ENCODE assay signal across 19 mouse cellular contexts in the genomic region with DNA sequence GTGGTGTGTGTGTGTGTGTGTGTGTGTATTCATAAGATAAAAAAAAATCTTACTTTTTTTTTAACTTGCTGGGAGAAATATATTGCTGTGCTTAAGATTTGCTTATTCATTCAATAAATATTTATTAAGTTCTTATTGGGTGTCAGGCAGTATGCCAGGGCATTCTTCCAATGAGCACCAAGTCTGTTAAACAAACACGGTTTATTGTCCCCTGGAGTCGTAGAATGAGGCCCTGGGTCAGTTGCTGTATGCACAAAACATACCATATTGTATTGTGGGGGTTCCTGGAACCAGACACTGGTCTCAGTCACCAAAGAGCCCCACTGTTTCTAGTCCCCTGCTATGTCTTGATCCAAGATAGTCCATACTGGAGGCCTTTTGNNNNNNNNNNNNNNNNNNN.
A peak's percentile ranks its signal among the peaks of the same experiment; 100 is the strongest.
DNase-seq lines count a peak whose midpoint lies in the region; ATAC-seq and TF ChIP-seq lines count a peak whose summit lies in the region.
"Had no signal": no experiment of that assay in that cellular context is flagged by ENCODE, and none has a peak within 500 bp of the region (broad histone marks: within the 10 kb centered on the region; RNA-seq: fewer than 3 reads in every experiment).

No protein-coding gene starts in this region.

- H3K36me3 ChIP-seq in liver, adult 2 months (ENCODE audit: control insufficient read depth, insufficient read depth, low read length) = no peaks in the 10 kb centered on the region
- H3K36me3 ChIP-seq in liver, embryonic 12.5 days = no peaks in the 10 kb centered on the region
- no peaks in the 10 kb centered on the region for H3K36me3 ChIP-seq in lung, postnatal 0 days (ENCODE audit: insufficient read depth, low read length)
- no peaks in the 10 kb centered on the region for H3K36me3 ChIP-seq in stomach, postnatal 0 days (ENCODE audit: control insufficient read depth, insufficient read depth, low read length)
- H3K36me3 ChIP-seq in forebrain, embryonic 13.5 days (ENCODE audit: poor library complexity, severe bottlenecking) = no peaks in the 10 kb centered on the region
- H3K36me3 ChIP-seq: limb, embryonic 12.5 days; midbrain, embryonic 10.5 days; neural tube, embryonic 12.5 days had no signal

- H3K4me2 ChIP-seq in liver, embryonic 12.5 days = no peak overlapping the region
- H3K4me2 ChIP-seq in lung, postnatal 0 days (replicated peaks; ENCODE audit: low read depth, low read length) = no peak overlapping the region
- H3K4me2 ChIP-seq in stomach, postnatal 0 days (replicated peaks; ENCODE audit: low read depth) = no peak overlapping the region
- H3K4me2 ChIP-seq in forebrain, embryonic 13.5 days = no peak overlapping the region
- H3K4me2 ChIP-seq: limb, embryonic 12.5 days; neural tube, embryonic 12.5 days had no signal

- no peak for ATAC-seq in liver, embryonic 12.5 days
- no peak for ATAC-seq in lung, postnatal 0 days
- ATAC-seq in stomach, postnatal 0 days (ENCODE audit: low FRiP score, low TSS enrichment) = peak; percentile 75
- no peak for ATAC-seq in forebrain, embryonic 13.5 days
- ATAC-seq: inflammation-experienced regulatory T-cells, adult 6 months had no signal

- DNase-seq in gastrocnemius, postnatal 10 days = peak; percentile 18
- DNase-seq in gastrocnemius, postnatal 36 days = no peak
- peak; percentile 65 for DNase-seq in liver, adult 2 months (ENCODE audit: extremely low read depth, low read depth, low spot score)
- DNase-seq in lung, postnatal 0 days (ENCODE audit: low spot score) = peak; percentile 57
- DNase-seq in stomach, postnatal 0 days (ENCODE audit: low spot score) = peak; percentile 31
- no peak for DNase-seq in ovary, postnatal 14 days (ENCODE audit: low spot score)
- DNase-seq: adrenal gland, adult 8-10 months; cerebellum, adult 2 months; gastrocnemius, adult 2 months; heart, adult 18-20 months; right cerebral cortex, postnatal 25 days; thymus, postnatal 36 days had no signal

- H3K4me1 ChIP-seq in liver, adult 2 months (ENCODE audit: control insufficient read depth, insufficient read depth, low read length) = 0 out of 2 replicates have a peak, but pooled peaks cover 5% of the 10 kb centered on the region
- no peaks in the 10 kb centered on the region for H3K4me1 ChIP-seq in liver, embryonic 12.5 days
- H3K4me1 ChIP-seq in lung, postnatal 0 days (ENCODE audit: insufficient read depth, low read depth, low read length) = no peaks in the 10 kb centered on the region
- no peaks in the 10 kb centered on the region for H3K4me1 ChIP-seq in stomach, postnatal 0 days (replicated peaks; ENCODE audit: control insufficient read depth, insufficient read depth)
- no peaks in the 10 kb centered on the region for H3K4me1 ChIP-seq in forebrain, embryonic 13.5 days
- H3K4me1 ChIP-seq: neural tube, embryonic 12.5 days had no signal

- no peak for TF ChIP-seq POLR2A in liver, adult 2 months (IDR thresholded peaks at IDR 0.05; ENCODE audit: extremely low read depth, insufficient read depth, low read length)

- intact Hi-C loops in gastrocnemius, postnatal 36 days (cut with DNase I) = no loop called here

- H3K27ac ChIP-seq in liver, adult 2 months (replicated peaks; ENCODE audit: insufficient read depth, low read depth, low read length) = no peak overlapping the region
- no peak overlapping the region for H3K27ac ChIP-seq in liver, embryonic 12.5 days
- H3K27ac ChIP-seq in lung, postnatal 0 days (ENCODE audit: low read length) = no peak overlapping the region
- H3K27ac ChIP-seq in stomach, postnatal 0 days (replicated peaks) = no peak overlapping the region
- no peak overlapping the region for H3K27ac ChIP-seq in forebrain, embryonic 13.5 days
- H3K27ac ChIP-seq: gastrocnemius, adult 2 months; limb, embryonic 12.5 days; midbrain, embryonic 10.5 days; neural tube, embryonic 12.5 days had no signal

- 21% methylated on average over 2 of the region's 2 CpGs for WGBS in liver, adult 2 months
- 52% methylated on average over 2 of the region's 2 CpGs for WGBS in liver, embryonic 12.5 days (ENCODE audit: insufficient replicate concordance)
- WGBS in lung, postnatal 0 days = 12% methylated on average over 2 of the region's 2 CpGs
- 17% methylated on average over 2 of the region's 2 CpGs for WGBS in stomach, postnatal 0 days
- WGBS in forebrain, embryonic 13.5 days = 74% methylated on average over 2 of the region's 2 CpGs

- no peaks in the 10 kb centered on the region for H3K27me3 ChIP-seq in liver, adult 2 months (ENCODE audit: control insufficient read depth, insufficient read depth, low read length)
- no peaks in the 10 kb centered on the region for H3K27me3 ChIP-seq in liver, embryonic 12.5 days (replicated peaks)
- H3K27me3 ChIP-seq in lung, postnatal 0 days (replicated peaks; ENCODE audit: insufficient read depth, low read length) = no peaks in the 10 kb centered on the region
- no peaks in the 10 kb centered on the region for H3K27me3 ChIP-seq in stomach, postnatal 0 days (ENCODE audit: control insufficient read depth, insufficient read depth, low read length)
- H3K27me3 ChIP-seq in forebrain, embryonic 13.5 days = no peaks in the 10 kb centered on the region
- H3K27me3 ChIP-seq: CH12.LX; limb, embryonic 12.5 days; neural tube, embryonic 12.5 days had no signal

- H3K9ac ChIP-seq in liver, adult 2 months (ENCODE audit: low read depth, low read length) = no peak overlapping the region
- no peak overlapping the region for H3K9ac ChIP-seq in liver, embryonic 12.5 days
- H3K9ac ChIP-seq in lung, postnatal 0 days (replicated peaks; ENCODE audit: low read depth) = no peak overlapping the region
- H3K9ac ChIP-seq in stomach, postnatal 0 days (ENCODE audit: low read length) = no peak overlapping the region
- H3K9ac ChIP-seq in forebrain, embryonic 13.5 days = no peak overlapping the region
- H3K9ac ChIP-seq: limb, embryonic 12.5 days; neural tube, embryonic 12.5 days had no signal

- H3K4me3 ChIP-seq in liver, adult 2 months (ENCODE audit: insufficient read depth, low read depth, low read length) = no peak overlapping the region
- H3K4me3 ChIP-seq in liver, embryonic 12.5 days = no peak overlapping the region
- H3K4me3 ChIP-seq in lung, postnatal 0 days (ENCODE audit: low read depth, low read length) = no peak overlapping the region
- H3K4me3 ChIP-seq in stomach, postnatal 0 days (ENCODE audit: low read depth, low read length) = no peak overlapping the region
- no peak overlapping the region for H3K4me3 ChIP-seq in forebrain, embryonic 13.5 days
- H3K4me3 ChIP-seq: gastrocnemius, adult 2 months; limb, embryonic 12.5 days; midbrain, embryonic 10.5 days; neural tube, embryonic 12.5 days had no signal

- no peak for TF ChIP-seq CTCF in liver, adult 2 months (IDR thresholded peaks at IDR 0.05; ENCODE audit: low read depth, low read length)
- TF ChIP-seq CTCF in lung, postnatal 0 days (IDR thresholded peaks at IDR 0.05) = no peak
- no peak for TF ChIP-seq CTCF in stomach, postnatal 0 days (IDR thresholded peaks at IDR 0.05; ENCODE audit: low read depth)

- H3K79me2 ChIP-seq in liver, adult 2 months (ENCODE audit: control insufficient read depth, insufficient read depth, low read length) = no peaks in the 10 kb centered on the region

- H3K9me3 ChIP-seq in liver, embryonic 12.5 days (replicated peaks) = no peaks in the 10 kb centered on the region
- H3K9me3 ChIP-seq in lung, postnatal 0 days (ENCODE audit: low read length) = no peaks in the 10 kb centered on the region
- no peaks in the 10 kb centered on the region for H3K9me3 ChIP-seq in stomach, postnatal 0 days (ENCODE audit: control insufficient read depth, low read length)
- no peaks in the 10 kb centered on the region for H3K9me3 ChIP-seq in forebrain, embryonic 13.5 days (replicated peaks)
- H3K9me3 ChIP-seq: limb, embryonic 12.5 days; midbrain, embryonic 10.5 days had no signal

- peak; percentile 46; the same call in 1 of the 2 replicates for TF ChIP-seq EP300 in lung, postnatal 0 days (IDR thresholded peaks at IDR 0.05)
- TF ChIP-seq EP300 in stomach, postnatal 0 days (optimal IDR thresholded peaks at IDR 0.05) = no peak

Comparison
In these comparisons a context has a peak if more than half of its experiments do, and no peak if none do; other contexts are left out.
1. DNase-seq: peak in gastrocnemius, postnatal 10 days (single experiment), liver, adult 2 months (single experiment), lung, postnatal 0 days (single experiment) and stomach, postnatal 0 days (single experiment); none in gastrocnemius, postnatal 36 days (0 of 2) and ovary, postnatal 14 days (single experiment).